Mouse (Mus musculus) embryonic facial prominence, embryonic 10.5 days (tissue): ENCODE measurements around the gene Tlx3. TPM values are rescaled to one million over a fixed set of nuclear protein-coding genes. Genes with fewer than 3 reads are reported as not detected.

Source experiments
- DNase-seq: peaks from one replicate; pipeline ENCODE4 v3.0.0-alpha.2; 2017; ENCODE audit warnings: low spot score
- H3K27ac ChIP-seq: fragments of 300-500 bp; sonication (generic); replicated peaks from 2 replicates; pipeline ENCODE4 v1.5.1; 2016; ENCODE audit warnings: mild to moderate bottlenecking
- H3K27me3 ChIP-seq: fragments of 300-500 bp; sonication (generic); replicated peaks from 2 replicates; pipeline ENCODE4 v1.6.1; 2016; ENCODE audit warnings: low read depth, mild to moderate bottlenecking; ENCODE audit not compliant: poor library complexity, severe bottlenecking
- H3K36me3 ChIP-seq: fragments of 300-500 bp; sonication (generic); replicated peaks from 2 replicates; pipeline ENCODE4 v1.6.1; 2016; ENCODE audit warnings: mild to moderate bottlenecking, moderate library complexity
- H3K4me1 ChIP-seq: fragments of 300-500 bp; sonication (generic); 2 replicates; pipeline ENCODE4 v1.6.1; 2016
- H3K4me3 ChIP-seq: fragments of 300-500 bp; sonication (generic); 2 replicates; pipeline ENCODE4 v1.5.1; 2016; ENCODE audit warnings: mild to moderate bottlenecking, moderate library complexity
- H3K9me3 ChIP-seq: fragments of 300-500 bp; sonication (generic); 2 replicates; pipeline ENCODE4 v1.6.1; 2016; ENCODE audit warnings: mild to moderate bottlenecking
- WGBS: fragments of 180-500 bp; shearing (Covaris S2); methylation state at CpG from one replicate; pipeline ENCODE4 v1.1.7; 2016; 5-methylcytosine and 5-hydroxymethylcytosine counted together
- polyA plus RNA-seq: library from polyadenylated mRNA; unstranded; fragments of >200 nt; fragmentation: Nextera tagmentation; extraction: Ambion mirVana; gene quantifications from 2 replicates; pipeline ENCODE4 v1.2.1, GENCODE M21; 2016

Gene Tlx3
- 5.0 TPM in 2 replicates for polyA plus RNA-seq

- peak within 1 kb of the TSS; percentile 52 for H3K4me3 ChIP-seq
- under 1% methylated on average over 81 of the region's 81 CpGs for WGBS
- H3K27me3 ChIP-seq, result peaks cover 100% of the 10 kb centered on the region
- peak; percentile 76 for DNase-seq
- H3K36me3 ChIP-seq, result no peaks in the 10 kb centered on the region
- peaks cover 52% of the 10 kb centered on the region for H3K4me1 ChIP-seq
- peak within 1 kb of the TSS; percentile 15; the same call in 1 of the 2 replicates for H3K27ac ChIP-seq
- H3K9me3 ChIP-seq, result no peaks in the 10 kb centered on the region
These were observed at the start of gene Tlx3 for GRCm38 (mm10) chr11:33203383-33204328. Gene Tlx3 (minus strand): TSS chr11:33203589.

- Histone ChIP-seq H3K4me1 (no peaks in the 10 kb centered on the region), H3K27ac (no peak overlapping the region), H3K27me3 (no peaks in the 10 kb centered on the region), H3K4me3 (no peak overlapping the region), H3K9me3 (no peaks in the 10 kb centered on the region), H3K36me3 (no peaks in the 10 kb centered on the region)
- DNase-seq, result no peak
- WGBS, result 70% methylated on average over 3 of the region's 3 CpGs
These were observed 36.9 kb upstream of the Tlx3 start for GRCm38 (mm10) chr11:33240295-33240694.

- H3K36me3 ChIP-seq, result no peaks in the 10 kb centered on the region
- H3K4me1 ChIP-seq, result 0 out of 2 replicates have a peak, but pooled peaks cover 3% of the 10 kb centered on the region
- no peak overlapping the region for H3K27ac ChIP-seq
- DNase-seq, result no peak
- H3K4me3 ChIP-seq, result no peak overlapping the region
- no peaks in the 10 kb centered on the region for H3K27me3 ChIP-seq
- WGBS, result 66% methylated on average over 3 of the region's 3 CpGs
- no peaks in the 10 kb centered on the region for H3K9me3 ChIP-seq
These were observed 30.7 kb upstream of the Tlx3 start for GRCm38 (mm10) chr11:33234134-33234533.

- H3K4me1 ChIP-seq, result 0 out of 2 replicates have a peak, but pooled peaks cover 3% of the 10 kb centered on the region
- no peak overlapping the region for H3K27ac ChIP-seq
- WGBS, result 69% methylated on average over 5 of the region's 5 CpGs
- H3K36me3 ChIP-seq, result no peaks in the 10 kb centered on the region
- DNase-seq, result no peak
- no peaks in the 10 kb centered on the region for H3K9me3 ChIP-seq
- H3K4me3 ChIP-seq, result no peak overlapping the region
- H3K27me3 ChIP-seq, result no peaks in the 10 kb centered on the region
These were observed 28.7 kb upstream of the Tlx3 start for GRCm38 (mm10) chr11:33232056-33232455.

GRCm38 (mm10) chr11:33228186-33228585, 24.8 kb upstream of the Tlx3 start:
- Histone ChIP-seq H3K27me3 (no peaks in the 10 kb centered on the region), H3K36me3 (no peaks in the 10 kb centered on the region), H3K9me3 (no peaks in the 10 kb centered on the region), H3K4me3 (no peak overlapping the region), H3K27ac (no peak overlapping the region), H3K4me1 (peaks cover 20% of the 10 kb centered on the region)
- no peak for DNase-seq
- WGBS, result 96% methylated on average over 2 of the region's 2 CpGs

- no peak for DNase-seq
- H3K4me3 ChIP-seq, result no peak overlapping the region
- H3K27me3 ChIP-seq, result no peaks in the 10 kb centered on the region
- peaks cover 31% of the 10 kb centered on the region for H3K4me1 ChIP-seq
- H3K36me3 ChIP-seq, result no peaks in the 10 kb centered on the region
- no peaks in the 10 kb centered on the region for H3K9me3 ChIP-seq
- 70% methylated on average over 8 of the region's 8 CpGs for WGBS
- no peak overlapping the region for H3K27ac ChIP-seq
These were observed 23.1 kb upstream of the Tlx3 start for GRCm38 (mm10) chr11:33226516-33226915.

GRCm38 (mm10) chr11:33221566-33222365, 18.4 kb upstream of the Tlx3 start:
- Histone ChIP-seq H3K4me3 (no peak overlapping the region), H3K4me1 (peaks cover 32% of the 10 kb centered on the region), H3K9me3 (no peaks in the 10 kb centered on the region), H3K27me3 (no peaks in the 10 kb centered on the region), H3K27ac (no peak overlapping the region), H3K36me3 (no peaks in the 10 kb centered on the region)
- DNase-seq, result no peak
- WGBS, result 52% methylated on average over 11 of the region's 11 CpGs

- 82% methylated on average over 7 of the region's 7 CpGs for WGBS
These were observed 17.4 kb upstream of the Tlx3 start for GRCm38 (mm10) chr11:33220763-33221162.

GRCm38 (mm10) chr11:33217384-33218079, 14.1 kb upstream of the Tlx3 start:
- H3K4me3 ChIP-seq, result no peak overlapping the region
- peaks cover 11% of the 10 kb centered on the region; the same call in 1 of the 2 replicates for H3K4me1 ChIP-seq
- WGBS, result 87% methylated on average over 8 of the region's 8 CpGs
- H3K9me3 ChIP-seq, result no peaks in the 10 kb centered on the region
- no peak for DNase-seq
- no peak overlapping the region for H3K27ac ChIP-seq
- H3K36me3 ChIP-seq, result no peaks in the 10 kb centered on the region
- no peaks in the 10 kb centered on the region; the same call in none of the 2 replicates for H3K27me3 ChIP-seq

More at GRCm38 (mm10) chr11:33220763-33221162, 17.4 kb upstream of the Tlx3 start:
- no peak overlapping the region for H3K4me3 ChIP-seq
- H3K4me1 ChIP-seq, result peaks cover 23% of the 10 kb centered on the region
- no peak overlapping the region for H3K27ac ChIP-seq
- no peaks in the 10 kb centered on the region for H3K9me3 ChIP-seq
- no peaks in the 10 kb centered on the region for H3K27me3 ChIP-seq
- DNase-seq, result no peak
- no peaks in the 10 kb centered on the region for H3K36me3 ChIP-seq

GRCm38 (mm10) chr11:33207411-33207810, 4.0 kb upstream of the Tlx3 start:
- Histone ChIP-seq H3K27me3 (peaks cover 99% of the 10 kb centered on the region), H3K27ac (no peak overlapping the region), H3K4me1 (peaks cover 24% of the 10 kb centered on the region), H3K36me3 (no peaks in the 10 kb centered on the region), H3K4me3 (no peak overlapping the region), H3K9me3 (no peaks in the 10 kb centered on the region)
- WGBS, result 83% methylated on average over 2 of the region's 2 CpGs
- DNase-seq, result no peak

- peak; percentile 36 for DNase-seq
- WGBS, result 2% methylated on average over 3 of the region's 3 CpGs
- Histone ChIP-seq H3K27ac (no peak overlapping the region), H3K36me3 (no peaks in the 10 kb centered on the region), H3K9me3 (no peaks in the 10 kb centered on the region), H3K4me1 (peaks cover 46% of the 10 kb centered on the region), H3K4me3 (no peak overlapping the region; the same call in 1 of the 2 replicates), H3K27me3 (peaks cover 100% of the 10 kb centered on the region)
These were observed 1.6 kb upstream of the Tlx3 start for GRCm38 (mm10) chr11:33204966-33205365.

GRCm38 (mm10) chr11:33204329-33204705, 928 bp upstream of the Tlx3 start:
- Histone ChIP-seq H3K4me3 (peak overlapping the region; percentile 52), H3K9me3 (no peaks in the 10 kb centered on the region), H3K4me1 (peaks cover 48% of the 10 kb centered on the region), H3K27me3 (peaks cover 100% of the 10 kb centered on the region), H3K36me3 (no peaks in the 10 kb centered on the region), H3K27ac (no peak overlapping the region)
- under 1% methylated on average over 18 of the region's 18 CpGs for WGBS
- peak; percentile 57 for DNase-seq
